Mouse (Mus musculus): ENCODE measurements around the gene Gm10273.
A peak's percentile ranks its signal among the peaks of the same experiment; 100 is the strongest.

DNA sequence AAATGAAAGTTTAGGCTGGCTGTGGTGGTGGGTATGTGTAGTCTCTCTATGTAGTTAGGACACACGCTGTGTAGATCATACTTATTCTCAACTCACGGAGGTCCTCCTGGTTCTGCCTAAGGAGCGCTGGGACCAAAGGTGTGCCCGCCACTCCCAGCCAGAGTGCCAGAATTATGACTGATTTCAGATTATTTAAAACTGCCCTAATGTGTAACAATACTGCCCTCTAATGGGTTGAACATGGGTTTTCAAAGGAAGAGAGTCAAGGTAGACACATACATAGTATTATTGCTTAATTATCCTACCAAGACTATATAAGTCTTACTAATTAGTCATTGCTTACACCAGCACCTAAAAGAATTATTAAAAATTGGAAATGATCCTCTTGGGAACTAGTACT is 36.7 kb upstream of the Gm10273 start:
- TF ChIP-seq E2F4 (IDR thresholded peaks at IDR 0.05; ENCODE audit: borderline replicate concordance, low read depth, low read length) (no peak), RCOR1 (IDR thresholded peaks at IDR 0.05; ENCODE audit: low read depth, low read length) (no peak), POLR2A (IDR thresholded peaks at IDR 0.05; ENCODE audit: control insufficient read depth in 1 of 2, insufficient read depth in 1 of 2, low read depth in 1 of 2, low read length in 2 of 2, poor library complexity in 1 of 2) (no peak), CTCF (IDR thresholded peaks at IDR 0.05 in 2 of 3, conservative IDR thresholded peaks at IDR 0.05 in 1 of 3; ENCODE audit: control insufficient read depth in 1 of 3, insufficient read depth in 1 of 3, low read depth in 2 of 3, low read length in 3 of 3, poor library complexity in 1 of 3, severe bottlenecking in 1 of 3) (peak in 1 of 3 experiments; percentile 78; a peak in 2 of 6 replicates), POLR2AphosphoS2 (IDR thresholded peaks at IDR 0.05; ENCODE audit: low read length) (no peak), ETS1 (IDR thresholded peaks at IDR 0.05; ENCODE audit: low read depth, low read length) (no peak), ZMIZ1 (IDR thresholded peaks at IDR 0.05; ENCODE audit: low read depth, low read length) (no peak), ZC3H11A (IDR thresholded peaks at IDR 0.05; ENCODE audit: low read depth, low read length) (no peak), CHD2 (IDR thresholded peaks at IDR 0.05; ENCODE audit: low read length) (no peak), SMC3 (IDR thresholded peaks at IDR 0.05; ENCODE audit: low read depth, low read length) (peak; percentile 67)

Measured in MEL (cell line).